Mouse (Mus musculus) inflammation-experienced regulatory T-cells, adult 6 months (primary cell): ENCODE measurements around the gene 2010111I01Rik. TPM values are rescaled to one million over a fixed set of nuclear protein-coding genes. Genes with fewer than 3 reads are reported as not detected.
A peak's percentile ranks its signal among the peaks of the same experiment; 100 is the strongest.
"Not testable (repeated sequence)": the region's sequence is repeated elsewhere in the genome, so short reads cannot be mapped to it uniquely, and the experiment has no call there.

Source experiments
- ATAC-seq: one replicate; pipeline ENCODE4 v1.8.0; 2017
- polyA plus RNA-seq, 3 experiments: library from polyadenylated mRNA; unstranded; fragments of 100-300 nt; shearing (Covaris generic); gene quantifications; one replicate each; pipeline ENCODE4 v1.2.1; 2017

The 2010111I01Rik gene
- polyA plus RNA-seq, 3 experiments from 2014 or later: 191 to 238 (median 213) TPM

DNA sequence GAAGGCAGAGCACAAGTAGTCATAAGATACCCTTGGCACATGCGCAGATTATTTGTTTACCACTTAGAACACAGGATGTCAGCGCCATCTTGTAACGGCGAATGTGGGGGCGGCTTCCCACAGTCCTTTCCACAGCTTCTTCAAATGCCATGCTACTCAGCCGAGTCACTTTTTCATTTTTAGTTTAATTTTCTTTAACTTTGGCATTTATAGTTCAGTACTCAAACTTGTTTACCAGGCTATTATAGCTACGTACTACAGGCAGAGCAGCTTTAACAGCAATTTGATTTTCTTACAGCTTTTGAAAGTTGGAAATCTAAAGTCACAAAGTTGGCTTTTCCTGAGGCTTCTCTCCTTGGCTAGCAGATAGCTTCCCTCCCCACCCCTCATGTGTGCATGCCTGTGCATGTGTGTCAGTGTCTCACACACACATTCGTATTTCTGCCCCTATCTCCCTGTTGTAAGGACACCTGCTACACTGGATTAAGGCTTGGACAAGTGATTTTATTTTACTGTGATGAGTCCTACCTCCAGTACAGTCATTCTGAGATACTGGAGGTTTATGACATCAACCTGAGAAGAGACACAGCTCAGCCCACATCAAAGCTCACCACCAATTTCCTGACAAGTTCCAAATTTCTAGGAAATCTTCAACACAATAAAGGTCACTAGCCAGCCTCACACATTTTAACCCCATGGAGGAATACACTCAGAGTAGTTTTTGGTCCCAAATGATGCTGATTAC lies 258.5 kb downstream of the 2010111I01Rik start:
- peak; percentile 98 for ATAC-seq

DNA sequence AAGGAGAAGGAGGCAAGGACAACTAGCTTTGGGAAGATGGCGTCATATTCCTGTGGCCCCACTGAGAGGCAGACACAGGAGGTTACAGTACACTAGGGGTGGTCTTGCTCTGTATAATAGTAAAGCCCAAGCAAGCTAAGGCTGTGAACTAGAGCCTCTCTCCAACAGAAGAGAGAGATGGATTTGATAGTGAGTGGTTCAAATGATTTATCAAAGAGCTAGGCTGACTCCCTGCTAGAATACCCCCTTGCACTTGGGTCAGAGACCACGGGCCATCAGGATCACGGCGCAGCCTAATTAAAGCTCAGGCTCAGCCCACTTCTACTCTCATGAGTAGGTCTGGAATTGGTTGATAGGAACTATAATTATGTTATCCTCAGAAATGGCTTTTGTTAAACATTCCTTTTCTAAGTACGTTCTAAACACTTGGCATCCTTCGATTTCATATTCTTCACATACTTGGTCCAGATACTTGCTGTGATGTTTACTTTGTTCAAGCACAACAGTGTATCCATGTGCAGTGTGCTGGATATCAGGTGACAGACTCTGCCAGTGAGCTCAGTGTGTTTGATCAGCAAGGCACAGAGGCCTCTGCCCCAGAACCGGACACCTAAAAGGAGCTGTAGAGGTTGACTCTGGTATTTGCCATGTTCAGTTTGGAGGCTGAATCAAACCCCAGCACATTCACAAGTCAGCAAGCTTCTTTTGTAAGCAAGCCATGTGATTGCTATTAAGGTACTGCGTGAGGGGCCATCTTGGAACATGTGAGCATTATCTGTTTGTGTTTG lies 261.3 kb downstream of the 2010111I01Rik start:
- no peak for ATAC-seq

DNA sequence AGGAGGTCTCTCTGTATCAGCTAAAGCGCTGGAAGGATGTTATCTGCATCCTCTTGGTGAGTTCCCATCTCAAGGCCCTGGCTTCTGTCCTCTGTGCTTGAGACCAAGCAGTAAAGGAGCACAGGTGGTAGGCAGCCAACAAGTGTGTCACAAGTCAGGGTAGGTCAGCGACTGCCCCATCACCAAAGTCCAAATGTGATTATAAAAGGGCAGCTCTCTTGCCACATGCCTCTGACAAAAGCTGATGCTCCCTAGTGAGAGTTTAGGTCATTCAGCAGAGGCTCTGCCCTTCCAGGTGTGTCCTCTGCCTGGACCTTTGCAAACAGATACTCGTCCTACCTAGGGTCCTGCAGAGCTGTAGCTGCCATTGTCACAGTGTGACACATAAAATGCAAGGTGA lies 263.1 kb downstream of the 2010111I01Rik start:
- ATAC-seq: no peak

DNA sequence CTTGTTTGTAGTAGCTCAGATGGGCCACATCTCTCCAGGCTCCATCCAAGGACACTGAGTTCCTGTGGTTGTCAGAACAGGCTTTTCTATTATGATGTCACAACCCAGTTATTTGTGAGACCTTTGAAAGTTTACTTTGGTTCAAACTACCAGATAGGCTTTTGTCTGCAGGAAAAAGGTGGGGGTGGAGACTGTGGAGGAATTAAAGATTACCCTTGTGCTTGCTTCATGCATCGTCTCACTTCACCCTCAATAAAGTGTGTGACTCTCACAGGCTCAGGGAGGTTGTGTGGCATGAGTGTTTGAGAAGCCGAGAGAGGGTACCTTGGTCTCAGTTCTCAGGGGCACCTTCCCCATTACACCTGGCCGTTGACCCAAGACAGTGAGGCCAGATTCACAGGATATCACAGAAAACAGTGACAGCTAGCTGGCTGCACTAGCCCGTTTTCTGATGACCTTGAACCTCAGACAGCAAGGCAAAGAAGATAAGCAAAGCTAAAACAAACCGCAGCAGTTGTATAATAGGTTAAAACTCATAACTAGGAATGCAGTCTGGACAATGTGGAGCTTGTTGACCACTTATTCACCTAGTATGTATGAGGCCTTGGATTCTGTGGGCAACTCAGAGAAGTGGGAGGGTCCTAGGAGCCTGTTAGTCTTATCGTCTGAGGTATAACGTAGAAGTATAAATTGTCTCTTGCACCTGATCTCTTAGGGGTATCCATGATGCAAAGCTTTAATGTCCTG lies 266.4 kb downstream of the 2010111I01Rik start:
- no peak for ATAC-seq

DNA sequence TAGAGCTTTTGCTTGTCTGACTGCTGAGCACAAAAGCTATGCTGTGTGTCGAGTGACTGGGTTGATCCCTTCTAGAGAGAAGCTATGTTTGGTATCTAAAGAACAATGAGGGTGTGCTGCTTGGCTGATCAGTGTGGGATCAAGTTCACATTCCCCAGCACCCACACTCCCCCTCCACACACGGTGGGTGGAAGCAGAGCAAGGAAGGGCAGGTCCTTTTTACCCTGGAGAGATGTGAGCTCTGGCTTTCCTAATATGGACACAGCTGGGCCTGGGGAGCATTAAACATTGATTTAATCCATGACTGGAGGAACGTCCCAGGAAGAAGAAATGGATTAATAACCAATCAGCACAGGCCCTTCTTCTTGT lies 267.0 kb downstream of the 2010111I01Rik start:
- ATAC-seq: no peak

DNA sequence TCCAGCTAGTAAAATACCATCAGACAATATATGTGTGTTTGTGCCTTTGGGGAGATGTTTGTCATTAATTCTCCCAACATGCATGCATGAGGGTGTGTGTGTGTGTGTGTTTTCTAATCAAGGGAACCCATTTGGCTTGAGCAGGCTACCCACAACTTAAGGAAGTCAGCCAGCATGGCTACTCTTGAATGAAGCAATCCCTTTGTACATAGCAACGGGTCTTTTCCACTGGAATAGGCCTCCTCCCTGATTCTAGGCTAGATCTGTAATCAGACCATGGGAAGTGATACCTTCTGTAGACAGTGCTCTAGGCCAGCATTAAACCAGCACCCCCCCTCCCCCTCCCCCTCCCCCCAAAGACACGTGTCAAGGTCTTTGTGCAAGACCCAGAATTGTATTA lies 267.9 kb downstream of the 2010111I01Rik start:
- ATAC-seq: no peak

DNA sequence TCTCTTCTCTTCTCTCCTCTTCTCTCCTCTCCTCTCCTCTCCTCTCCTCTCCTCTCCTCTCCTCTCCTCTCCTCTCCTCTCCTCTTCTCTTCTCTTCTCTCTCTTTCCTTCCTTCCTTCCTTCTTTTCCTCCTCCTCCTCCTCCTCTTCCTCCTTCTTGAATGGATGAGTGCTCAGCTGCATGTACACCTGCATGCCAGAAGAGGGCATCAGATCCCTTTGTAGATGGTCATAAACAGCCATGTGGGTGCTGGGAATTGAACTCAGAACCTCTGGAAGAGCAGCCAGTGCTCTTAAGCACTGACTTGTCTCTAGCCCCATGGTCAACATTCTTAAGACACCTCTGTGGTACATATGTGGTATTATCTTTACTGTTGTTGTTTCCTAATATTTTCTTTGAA lies 269.8 kb downstream of the 2010111I01Rik start:
- not testable (repeated sequence) for ATAC-seq

DNA sequence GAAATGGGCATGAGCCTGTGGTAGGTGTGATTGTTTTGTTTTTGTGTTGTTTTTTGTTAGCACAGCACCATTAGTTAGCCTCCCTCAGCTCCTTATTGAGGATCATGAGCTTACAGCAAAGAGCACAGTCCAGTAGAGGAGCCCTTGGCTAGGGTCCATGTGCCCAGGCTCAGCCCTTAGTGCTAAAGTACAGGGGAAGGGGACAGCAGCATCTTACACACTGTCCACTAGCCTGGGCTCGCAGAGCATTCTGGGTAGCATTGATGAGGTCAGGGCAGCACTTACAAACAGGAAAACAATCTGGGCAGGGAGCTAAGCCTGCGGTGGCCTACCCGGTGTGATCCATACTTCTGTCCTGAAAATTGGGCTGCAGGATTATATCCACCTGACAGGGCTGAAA lies 270.9 kb downstream of the 2010111I01Rik start:
- ATAC-seq: no peak

DNA sequence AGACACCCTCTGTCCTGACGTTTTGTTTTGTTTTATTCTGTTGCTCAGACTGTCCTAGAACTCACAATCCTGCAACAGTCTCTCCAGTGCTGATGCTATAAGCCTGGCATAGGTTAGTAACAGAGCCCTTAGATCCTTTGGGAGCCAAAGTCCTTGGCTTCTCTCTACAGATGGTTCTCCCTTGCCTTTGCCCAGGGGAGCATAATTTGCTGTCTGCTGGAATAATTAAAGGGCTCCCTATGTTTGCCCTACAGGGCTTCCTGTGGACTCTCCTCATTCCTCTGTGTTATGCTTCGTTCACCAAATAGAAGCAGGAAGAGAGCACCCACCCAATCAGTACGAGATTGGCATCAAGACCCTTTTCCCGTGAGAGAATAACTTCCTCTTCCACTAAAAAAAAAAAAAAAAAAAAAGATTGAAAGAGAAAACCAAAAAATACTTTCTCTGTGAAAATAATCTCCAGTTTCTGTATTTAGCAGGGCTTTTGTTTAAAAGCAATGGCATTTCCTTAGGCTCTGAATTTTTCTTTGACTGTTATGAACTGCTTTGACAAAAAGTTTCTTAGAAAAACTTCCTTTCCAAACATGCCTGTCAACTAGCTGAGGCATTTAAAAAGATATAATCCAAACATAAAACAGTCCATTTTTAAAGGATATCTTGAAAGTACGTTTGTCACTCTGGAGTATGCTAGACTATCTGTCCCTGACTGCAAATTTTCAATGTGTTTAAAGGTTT lies 271.6 kb downstream of the 2010111I01Rik start:
- no peak for ATAC-seq

DNA sequence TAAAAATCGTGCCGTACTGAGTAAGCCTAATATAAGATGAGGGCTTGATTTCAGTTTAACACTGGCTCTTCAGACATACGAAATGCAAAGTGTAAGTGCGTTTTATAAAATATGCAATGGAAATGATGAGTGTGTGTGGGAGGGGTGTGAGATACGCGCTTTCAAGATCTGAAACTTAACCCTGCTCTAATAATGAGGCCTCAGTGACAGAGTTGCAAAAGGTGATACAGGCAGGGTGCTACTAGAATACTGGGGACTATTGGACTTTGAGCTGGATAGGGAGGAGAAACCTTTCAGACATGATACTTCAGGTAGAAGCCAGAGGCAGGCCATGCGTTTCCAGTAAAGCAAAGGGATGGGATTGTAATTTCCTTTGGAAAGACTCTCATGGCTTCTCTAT lies 273.4 kb downstream of the 2010111I01Rik start:
- peak; percentile 55 for ATAC-seq

DNA sequence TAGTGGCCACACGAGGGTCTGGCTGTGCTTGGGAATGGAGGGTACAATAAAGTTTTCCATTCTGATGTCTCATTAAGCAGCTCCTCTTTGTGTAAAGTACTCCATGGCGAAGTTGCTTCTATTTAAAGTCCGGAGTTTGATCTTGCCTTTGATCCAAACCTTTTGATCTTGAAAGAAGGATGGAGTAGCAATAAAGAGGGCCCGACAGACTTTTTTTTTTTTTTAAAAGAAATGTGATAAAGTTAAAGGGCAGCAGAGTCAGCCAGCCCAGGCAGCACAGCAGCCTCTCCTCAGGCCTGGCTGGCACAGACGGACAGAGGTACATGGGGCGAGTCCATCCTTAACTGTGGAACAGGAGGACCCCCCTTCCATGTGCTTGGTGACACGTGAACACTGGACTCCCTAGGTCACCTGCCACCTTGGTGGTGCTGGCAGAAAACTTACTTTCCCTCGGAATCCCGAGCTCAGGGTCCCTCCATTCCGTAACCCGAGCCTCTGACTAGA lies 274.7 kb downstream of the 2010111I01Rik start:
- ATAC-seq: no peak

DNA sequence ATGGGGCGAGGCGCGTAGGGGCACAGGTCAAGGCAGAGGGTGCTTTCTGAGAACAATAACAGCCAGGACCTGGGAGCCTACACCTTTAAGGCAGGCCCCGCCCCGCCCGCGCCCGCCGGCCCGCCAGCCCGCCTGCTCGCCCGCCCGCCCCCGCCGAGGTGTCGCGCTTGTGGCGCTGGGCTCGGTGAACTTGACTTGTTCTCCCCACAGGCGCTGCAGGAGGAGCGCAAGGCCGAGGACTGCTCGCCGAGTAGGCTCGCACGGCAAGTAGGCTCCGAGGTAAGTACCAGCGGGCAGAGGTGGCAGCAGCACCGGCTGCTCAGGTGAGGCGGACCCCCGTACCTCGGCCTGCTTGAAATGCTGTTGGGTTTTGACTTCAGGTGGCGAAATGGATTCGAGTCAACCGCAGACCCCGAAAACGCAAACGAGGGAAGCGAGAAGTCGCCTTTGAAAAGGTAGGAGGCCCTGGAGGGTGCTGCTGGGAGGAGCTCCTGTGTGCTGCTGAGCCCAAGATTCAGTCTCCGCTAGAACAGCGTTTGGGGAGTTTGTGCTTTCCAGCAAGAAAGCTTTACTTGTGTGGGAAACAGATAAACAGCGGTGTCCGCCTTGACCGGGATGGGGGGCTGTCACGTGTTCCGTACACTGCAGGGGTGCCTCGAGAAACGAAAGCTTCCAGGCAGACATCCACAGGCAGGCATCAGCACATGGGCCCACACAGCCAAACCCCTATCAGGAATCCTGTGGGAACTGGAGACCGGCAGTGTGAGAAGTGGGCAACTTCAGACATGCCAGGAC lies 275.4 kb downstream of the 2010111I01Rik start:
- ATAC-seq: peak; percentile 54

DNA sequence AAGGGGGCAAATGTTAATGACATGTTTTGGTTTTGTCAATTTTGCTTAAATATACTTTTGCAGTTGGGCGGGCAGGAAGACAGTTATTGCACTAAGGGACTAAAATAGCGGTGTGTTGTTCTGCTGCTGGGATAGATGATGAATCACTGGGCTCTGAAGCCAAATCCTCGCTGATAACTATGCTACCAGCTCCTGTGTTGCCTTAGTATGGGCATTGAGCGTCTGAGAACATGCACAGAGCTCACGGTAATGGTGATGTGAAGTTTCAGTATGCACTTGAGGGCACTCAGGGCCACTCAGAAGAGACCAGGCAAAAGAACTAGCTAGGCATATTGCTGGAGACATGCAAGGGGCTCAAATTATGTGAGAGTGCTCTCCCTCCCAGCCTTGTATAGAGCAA lies 276.1 kb downstream of the 2010111I01Rik start:
- no peak for ATAC-seq

DNA sequence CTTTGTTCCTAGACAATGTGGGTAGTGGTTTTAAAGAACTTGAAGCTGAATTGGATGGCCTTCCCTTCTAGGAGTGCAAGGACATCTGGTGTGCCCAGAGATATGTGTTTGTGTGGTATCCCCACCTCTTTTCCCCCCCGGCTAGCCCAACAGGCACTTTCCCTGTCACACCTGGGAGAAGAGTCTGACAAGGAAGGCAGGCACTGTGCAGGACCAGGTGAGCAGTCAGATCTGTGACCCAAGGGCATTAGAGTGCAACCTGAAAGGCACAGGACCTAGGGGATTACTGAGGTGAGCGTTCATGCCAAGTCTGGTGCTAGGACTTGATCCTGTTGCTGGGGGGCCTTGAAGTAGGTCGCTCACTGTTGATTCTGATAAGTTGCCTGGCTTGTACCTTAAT lies 277.0 kb downstream of the 2010111I01Rik start:
- ATAC-seq: no peak

DNA sequence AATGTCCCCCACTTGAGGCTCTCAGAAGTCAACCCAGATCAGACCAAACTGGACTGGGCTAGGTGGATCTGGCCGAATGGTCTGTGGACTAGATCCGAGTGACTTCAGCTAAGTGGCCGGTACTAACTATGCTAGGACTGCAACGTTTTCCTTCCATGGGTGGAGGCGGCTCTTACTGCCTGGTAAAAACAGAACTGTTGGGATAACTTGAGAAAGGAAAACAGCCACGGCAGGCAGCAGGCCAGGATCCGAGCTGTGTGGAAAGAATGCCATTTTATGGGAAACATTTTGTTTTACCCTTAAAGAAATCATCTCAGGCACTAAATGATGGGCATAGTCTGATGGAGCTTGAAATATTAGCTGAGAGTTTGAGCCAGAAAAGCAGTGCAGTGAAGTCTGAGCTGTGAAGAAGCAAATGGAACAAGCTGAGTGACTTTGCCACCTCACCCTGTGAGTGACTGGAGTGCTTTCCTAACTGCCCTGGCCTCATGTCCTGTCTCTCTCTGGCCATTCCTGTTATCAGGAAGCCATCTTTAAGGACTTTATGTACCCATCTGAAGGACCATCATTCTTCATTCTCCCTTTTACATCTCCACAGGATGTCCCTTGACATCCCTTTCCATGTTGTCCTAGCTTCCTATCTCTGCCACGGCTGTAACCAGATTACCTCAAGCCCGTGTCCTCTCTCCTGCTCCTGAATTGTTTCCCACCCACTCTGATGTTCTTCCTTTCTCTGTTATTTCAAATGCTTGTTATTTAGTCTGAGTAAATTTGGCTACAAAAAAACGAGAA lies 277.9 kb downstream of the 2010111I01Rik start:
- no peak for ATAC-seq

DNA sequence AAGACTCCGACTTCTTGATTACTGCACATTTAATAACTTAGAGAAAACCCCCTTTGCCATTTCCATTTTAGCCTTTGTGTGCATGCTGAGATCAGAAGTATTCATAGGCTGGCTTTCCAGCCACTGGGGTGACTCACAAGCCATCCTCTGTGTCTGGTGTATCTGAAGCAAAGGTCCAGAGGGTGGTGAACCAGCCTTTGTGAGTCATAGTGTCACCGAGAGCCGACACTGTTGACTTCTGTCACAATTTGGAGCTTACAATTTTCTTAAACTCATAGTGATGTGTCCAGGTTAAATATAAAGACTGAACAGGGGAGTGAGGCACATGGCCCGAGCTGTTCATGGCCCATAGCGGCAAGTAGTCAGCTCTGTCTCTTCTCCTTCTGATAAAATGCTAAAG lies 278.9 kb downstream of the 2010111I01Rik start:
- ATAC-seq: peak; percentile 27

DNA sequence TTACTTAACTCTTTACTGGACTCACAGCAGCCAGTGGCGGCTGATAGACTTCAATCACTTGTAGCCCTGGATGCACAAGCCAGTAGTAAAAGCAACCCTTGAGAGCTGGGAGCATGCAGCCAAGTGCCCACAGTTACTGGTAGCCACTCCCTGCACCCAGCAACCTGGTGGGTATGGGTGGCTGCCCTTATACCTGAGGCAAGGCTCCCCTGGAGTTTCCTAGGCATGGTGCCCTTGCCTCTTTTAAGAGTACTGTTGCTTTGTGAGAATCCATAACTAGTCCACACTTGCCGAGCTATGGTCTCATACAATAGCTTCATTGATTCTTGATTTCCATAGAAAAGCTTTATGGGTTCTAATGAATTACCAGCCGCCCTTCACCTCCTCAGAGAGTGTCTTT lies 279.7 kb downstream of the 2010111I01Rik start:
- no peak for ATAC-seq

DNA sequence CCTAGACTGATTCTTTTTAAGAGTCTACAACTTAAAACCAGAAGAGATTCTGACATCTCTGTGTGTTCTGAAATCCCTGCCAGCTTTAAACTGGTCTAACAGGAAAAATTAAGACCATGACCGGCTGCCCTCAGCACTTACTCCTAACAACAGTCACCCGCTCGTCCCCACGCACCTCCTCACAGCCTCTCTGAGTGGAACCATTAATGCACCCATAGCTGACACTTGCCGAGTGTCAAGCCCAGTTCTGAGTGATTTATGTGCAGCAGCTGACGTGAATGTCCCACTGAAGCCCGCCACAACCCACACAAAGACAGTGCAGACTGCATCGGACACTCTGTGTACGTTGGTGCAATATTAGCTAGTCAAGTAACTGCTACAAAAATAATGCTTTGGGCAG lies 280.5 kb downstream of the 2010111I01Rik start:
- no peak for ATAC-seq

DNA sequence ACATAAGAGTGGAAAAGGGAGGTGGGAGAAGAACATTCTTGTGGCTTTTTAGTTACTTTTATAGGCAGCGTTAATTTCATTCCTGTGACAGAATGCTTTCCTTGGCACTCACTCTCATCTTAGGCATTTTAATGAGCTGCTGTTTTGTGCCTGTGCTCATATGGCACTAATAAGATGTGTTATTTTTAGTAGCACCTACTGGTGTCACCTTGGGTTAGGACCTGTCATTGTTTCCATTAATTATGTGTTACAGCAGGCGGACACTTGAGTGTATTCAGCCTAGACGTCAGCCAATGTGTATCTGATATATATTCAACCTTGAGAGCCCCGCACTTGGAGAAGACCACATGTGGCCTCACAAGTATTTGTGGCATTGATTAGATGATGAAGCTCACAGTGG lies 281.1 kb downstream of the 2010111I01Rik start:
- peak; percentile 27 for ATAC-seq

DNA sequence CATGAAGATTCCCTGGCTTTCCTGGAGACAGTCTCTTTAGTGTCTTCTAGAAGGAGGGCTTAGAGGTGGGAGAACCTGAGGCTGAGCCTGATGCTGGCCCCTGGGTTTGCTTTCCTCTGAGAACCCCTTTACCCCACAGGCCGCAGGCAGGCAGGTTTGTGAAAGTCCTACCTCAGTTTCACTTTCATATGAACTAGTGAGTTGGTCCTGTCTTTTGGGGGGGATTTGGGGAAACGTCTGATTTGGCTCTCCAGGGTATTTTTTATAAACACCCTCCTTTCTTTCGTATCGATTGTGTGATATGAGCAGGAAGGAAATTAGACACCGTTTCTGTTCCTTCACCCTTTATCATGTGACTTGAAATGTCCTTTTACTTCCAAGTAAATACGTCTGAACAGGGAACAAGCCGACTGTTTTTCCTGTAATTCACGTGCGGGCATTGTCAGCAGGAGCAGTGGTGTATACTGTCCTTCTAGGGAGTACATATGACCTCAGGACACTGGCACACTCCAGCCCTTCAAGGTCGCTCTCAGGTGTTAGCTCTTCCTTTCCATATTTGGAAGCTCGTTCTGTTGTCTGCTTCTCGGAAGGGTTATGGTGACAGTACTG lies 281.7 kb downstream of the 2010111I01Rik start:
- peak; percentile 17 for ATAC-seq
